Mouse (Mus musculus): ENCODE data around the gene Ppp1r3f. TPM values are rescaled to one million over a fixed set of nuclear protein-coding genes. Genes with fewer than 3 reads are reported as not detected.

Gene Ppp1r3f
- polyA plus RNA-seq, 1 experiment from 2014 or later = 1.2 TPM

GRCm38 (mm10) chrX:7604004-7604403, 29.9 kb upstream of the Ppp1r3f start:
- Histone ChIP-seq H3K27me3 (ENCODE audit: control insufficient read depth, insufficient read depth, low read length) (no peaks in the 10 kb centered on the region), H3K4me2 (ENCODE audit: low read depth, low read length) (no peak overlapping the region), H3K9ac (replicated peaks; ENCODE audit: low read length) (no peak overlapping the region), H3K4me3 (ENCODE audit: low read depth, low read length) (no peak overlapping the region), H3K4me1 (ENCODE audit: control insufficient read depth, insufficient read depth, low read length) (no peaks in the 10 kb centered on the region), H3K9me3 (replicated peaks; ENCODE audit: control insufficient read depth, low read length) (no peaks in the 10 kb centered on the region), H3K36me3 (replicated peaks; ENCODE audit: control insufficient read depth, insufficient read depth, low read depth, low read length) (no peaks in the 10 kb centered on the region), H3K27ac (replicated peaks; ENCODE audit: low read depth, low read length) (no peak overlapping the region)
- DNase-seq (ENCODE audit: low spot score) (no peak), ATAC-seq (replicated peaks; ENCODE audit: insufficient number of reproducible peaks, low FRiP score, low TSS enrichment, low read depth) (no peak)
- WGBS = 93% methylated on average over 7 of the region's 7 CpGs

DNA sequence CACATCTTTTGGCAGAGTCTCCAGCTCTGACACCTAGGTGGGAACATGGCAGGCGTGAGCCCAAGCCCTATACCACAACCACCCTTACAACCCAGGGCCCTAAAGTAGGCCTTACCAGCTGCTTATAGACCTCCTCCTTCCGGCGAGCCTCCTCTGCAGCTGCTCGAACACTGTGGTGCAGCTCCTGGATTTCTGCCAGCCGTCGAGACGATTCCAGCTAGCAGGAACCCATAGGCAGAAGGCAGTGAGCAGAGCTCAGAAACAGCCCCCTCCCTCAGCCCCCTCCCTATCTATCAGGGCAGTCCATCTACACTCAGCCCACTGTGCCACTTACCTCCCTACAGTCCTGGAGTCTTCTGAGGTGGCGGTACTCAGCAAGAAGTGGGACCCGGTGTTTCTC, 21.3 kb upstream of the Ppp1r3f start:
- Histone ChIP-seq H3K4me2 (ENCODE audit: low read depth, low read length) (no peak overlapping the region), H3K27ac (replicated peaks; ENCODE audit: low read depth, low read length) (no peak overlapping the region), H3K4me3 (ENCODE audit: low read depth, low read length) (no peak overlapping the region), H3K27me3 (ENCODE audit: control insufficient read depth, insufficient read depth, low read length) (no peaks in the 10 kb centered on the region), H3K36me3 (replicated peaks; ENCODE audit: control insufficient read depth, insufficient read depth, low read depth, low read length) (no peaks in the 10 kb centered on the region), H3K4me1 (ENCODE audit: control insufficient read depth, insufficient read depth, low read length) (no peaks in the 10 kb centered on the region), H3K9ac (replicated peaks; ENCODE audit: low read length) (no peak overlapping the region), H3K9me3 (replicated peaks; ENCODE audit: control insufficient read depth, low read length) (no peaks in the 10 kb centered on the region)
- ATAC-seq (replicated peaks; ENCODE audit: insufficient number of reproducible peaks, low FRiP score, low TSS enrichment, low read depth) (no peak), DNase-seq (ENCODE audit: low spot score) (no peak)
- 94% methylated on average over 6 of the region's 9 CpGs for WGBS

DNA sequence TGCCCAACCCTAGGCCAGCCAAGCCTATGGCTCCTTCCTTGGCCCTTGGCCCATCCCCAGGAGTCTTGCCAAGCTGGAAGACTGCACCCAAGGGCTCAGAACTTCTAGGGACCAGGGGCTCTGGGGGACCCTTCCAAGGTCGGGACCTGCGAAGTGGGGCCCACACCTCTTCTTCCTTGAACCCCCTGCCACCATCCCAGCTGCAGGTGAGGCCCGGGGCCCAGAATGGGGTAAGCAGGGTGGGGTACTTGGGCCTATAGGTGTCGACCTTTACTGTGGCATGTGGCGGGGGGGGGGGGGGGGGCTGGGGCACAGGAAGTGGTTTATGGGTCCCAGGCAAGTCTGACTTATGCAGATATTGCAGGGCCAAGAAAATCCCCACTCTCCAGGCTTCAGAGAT, 12.3 kb upstream of the Ppp1r3f start:
- H3K36me3 ChIP-seq (replicated peaks; ENCODE audit: control insufficient read depth, insufficient read depth, low read depth, low read length) = no peaks in the 10 kb centered on the region
- 82% methylated on average over 2 of the region's 5 CpGs for WGBS
- no peaks in the 10 kb centered on the region for H3K4me1 ChIP-seq (ENCODE audit: control insufficient read depth, insufficient read depth, low read length)
- H3K9me3 ChIP-seq (replicated peaks; ENCODE audit: control insufficient read depth, low read length) = no peaks in the 10 kb centered on the region
- DNase-seq (ENCODE audit: low spot score) (no peak), ATAC-seq (replicated peaks; ENCODE audit: insufficient number of reproducible peaks, low FRiP score, low TSS enrichment, low read depth) (no peak)
- no peaks in the 10 kb centered on the region for H3K27me3 ChIP-seq (ENCODE audit: control insufficient read depth, insufficient read depth, low read length)
- H3K27ac ChIP-seq (replicated peaks; ENCODE audit: low read depth, low read length) = no peak overlapping the region
- H3K4me2 ChIP-seq (ENCODE audit: low read depth, low read length) = no peak overlapping the region
- no peak overlapping the region for H3K4me3 ChIP-seq (ENCODE audit: low read depth, low read length)
- H3K9ac ChIP-seq (replicated peaks; ENCODE audit: low read length) = no peak overlapping the region

DNA sequence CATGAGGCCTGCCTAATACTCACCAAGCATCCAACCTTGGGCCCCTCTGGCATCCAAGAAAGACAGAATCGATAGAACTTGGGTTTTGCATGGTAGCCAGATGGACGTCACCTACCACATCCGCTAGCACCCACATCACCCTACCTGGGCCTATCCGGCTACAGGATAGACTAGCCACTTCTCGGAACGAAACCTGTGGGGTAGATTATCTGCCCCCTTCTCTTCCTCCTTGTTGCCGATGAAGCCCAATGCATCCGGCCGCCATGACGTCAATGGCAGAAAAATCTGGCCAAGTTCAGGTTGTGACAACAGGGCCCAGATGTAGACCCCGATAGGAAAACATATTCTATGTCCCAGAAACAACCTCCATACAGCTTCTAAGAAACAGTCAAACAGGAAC, 9.8 kb upstream of the Ppp1r3f start:
- Histone ChIP-seq H3K4me2 (ENCODE audit: low read depth, low read length) (no peak overlapping the region), H3K27ac (replicated peaks; ENCODE audit: low read depth, low read length) (no peak overlapping the region), H3K9ac (replicated peaks; ENCODE audit: low read length) (no peak overlapping the region), H3K4me3 (ENCODE audit: low read depth, low read length) (no peak overlapping the region), H3K36me3 (replicated peaks; ENCODE audit: control insufficient read depth, insufficient read depth, low read depth, low read length) (no peaks in the 10 kb centered on the region), H3K4me1 (ENCODE audit: control insufficient read depth, insufficient read depth, low read length) (no peaks in the 10 kb centered on the region), H3K9me3 (replicated peaks; ENCODE audit: control insufficient read depth, low read length) (no peaks in the 10 kb centered on the region), H3K27me3 (ENCODE audit: control insufficient read depth, insufficient read depth, low read length) (no peaks in the 10 kb centered on the region)
- WGBS = 91% methylated on average over 10 of the region's 11 CpGs
- DNase-seq (ENCODE audit: low spot score) (no peak), ATAC-seq (replicated peaks; ENCODE audit: insufficient number of reproducible peaks, low FRiP score, low TSS enrichment, low read depth) (no peak)

- DNase-seq (ENCODE audit: low spot score) (no peak), ATAC-seq (replicated peaks; ENCODE audit: insufficient number of reproducible peaks, low FRiP score, low TSS enrichment, low read depth) (no peak)
- Histone ChIP-seq H3K4me1 (ENCODE audit: control insufficient read depth, insufficient read depth, low read length) (no peaks in the 10 kb centered on the region), H3K9me3 (replicated peaks; ENCODE audit: control insufficient read depth, low read length) (no peaks in the 10 kb centered on the region), H3K36me3 (replicated peaks; ENCODE audit: control insufficient read depth, insufficient read depth, low read depth, low read length) (no peaks in the 10 kb centered on the region), H3K4me2 (ENCODE audit: low read depth, low read length) (no peak overlapping the region), H3K9ac (replicated peaks; ENCODE audit: low read length) (no peak overlapping the region), H3K27me3 (ENCODE audit: control insufficient read depth, insufficient read depth, low read length) (no peaks in the 10 kb centered on the region), H3K4me3 (ENCODE audit: low read depth, low read length) (no peak overlapping the region), H3K27ac (replicated peaks; ENCODE audit: low read depth, low read length) (no peak overlapping the region)
- WGBS = 82% methylated on average over 2 of the region's 2 CpGs
These were observed 7.1 kb upstream of the Ppp1r3f start for GRCm38 (mm10) chrX:7581151-7581550.

GRCm38 (mm10) chrX:7574885-7575231, 775 bp upstream of the Ppp1r3f start:
- H3K36me3 ChIP-seq (replicated peaks; ENCODE audit: control insufficient read depth, insufficient read depth, low read depth, low read length) = no peaks in the 10 kb centered on the region
- DNase-seq (ENCODE audit: low spot score) = no peak
- H3K9me3 ChIP-seq (replicated peaks; ENCODE audit: control insufficient read depth, low read length) = no peaks in the 10 kb centered on the region
- ATAC-seq (replicated peaks; ENCODE audit: insufficient number of reproducible peaks, low FRiP score, low TSS enrichment, low read depth) = no peak
- H3K27me3 ChIP-seq (ENCODE audit: control insufficient read depth, insufficient read depth, low read length) = no peaks in the 10 kb centered on the region
- no peak overlapping the region for H3K27ac ChIP-seq (replicated peaks; ENCODE audit: low read depth, low read length)
- peak overlapping the region; percentile 59 for H3K4me3 ChIP-seq (ENCODE audit: low read depth, low read length)
- H3K4me1 ChIP-seq (ENCODE audit: control insufficient read depth, insufficient read depth, low read length) = no peaks in the 10 kb centered on the region
- no peak overlapping the region for H3K9ac ChIP-seq (replicated peaks; ENCODE audit: low read length)
- H3K4me2 ChIP-seq (ENCODE audit: low read depth, low read length) = peak overlapping the region; percentile 33
- 23% methylated on average over 6 of the region's 6 CpGs for WGBS

DNA sequence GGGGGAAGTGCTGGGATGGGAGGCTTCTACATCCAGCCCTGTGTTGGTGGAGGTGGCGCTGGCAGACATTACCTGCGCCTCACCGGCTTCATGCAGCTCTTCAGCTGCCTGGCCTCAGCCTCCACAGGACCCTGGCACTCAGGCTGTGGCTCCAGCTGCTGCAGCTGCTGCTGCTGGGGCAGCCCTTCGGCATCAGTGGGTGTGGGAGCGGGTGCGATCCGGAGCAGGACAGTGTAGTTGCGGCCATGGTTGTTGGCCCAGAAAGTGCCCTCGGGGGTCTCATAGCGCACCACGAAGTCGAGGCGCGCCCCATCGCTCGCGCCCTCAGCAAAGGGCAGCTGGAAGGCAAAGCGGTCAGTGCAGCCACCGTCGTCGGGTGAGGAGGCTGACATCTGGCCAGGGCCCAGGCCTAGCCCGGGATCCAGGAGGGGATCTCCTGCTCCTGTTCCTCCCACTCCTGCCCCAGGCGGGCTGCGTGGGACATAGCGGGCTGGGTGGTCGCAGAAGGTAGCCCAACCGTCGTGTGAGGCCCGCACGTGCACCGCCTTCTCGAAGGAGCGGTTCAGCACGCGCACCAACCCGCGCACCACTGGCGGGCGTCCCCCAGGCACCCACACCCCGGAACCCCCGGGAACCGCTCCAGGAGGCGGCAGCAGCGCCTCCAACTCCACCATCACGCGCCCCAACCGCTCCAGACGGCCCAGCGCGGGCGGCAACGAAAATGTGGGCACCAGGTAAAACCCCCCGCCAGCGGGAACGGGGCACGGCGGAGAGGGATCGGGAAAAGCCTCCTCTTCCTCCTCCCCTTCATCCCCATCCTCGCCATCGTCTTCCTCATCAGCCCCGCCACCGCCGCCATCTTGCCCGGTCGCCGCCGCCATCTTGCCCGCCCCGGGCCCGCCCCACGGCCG, 652 bp downstream of the Ppp1r3f start, which contains the start of gene Foxp3:
Gene Foxp3 (plus strand): TSS at position 469 of the 911 bp plus-strand sequence.
- Histone ChIP-seq H3K36me3 (replicated peaks; ENCODE audit: control insufficient read depth, insufficient read depth, low read depth, low read length) (no peaks in the 10 kb centered on the region), H3K27me3 (ENCODE audit: control insufficient read depth, insufficient read depth, low read length) (no peaks in the 10 kb centered on the region), H3K4me2 (ENCODE audit: low read depth, low read length) (peak within 1 kb of the TSS; percentile 67), H3K27ac (replicated peaks; ENCODE audit: low read depth, low read length) (peak within 1 kb of the TSS; percentile 41; the same call in 1 of the 2 replicates), H3K9ac (replicated peaks; ENCODE audit: low read length) (peak within 1 kb of the TSS; percentile 79), H3K4me3 (ENCODE audit: low read depth, low read length) (peak within 1 kb of the TSS; percentile 59), H3K4me1 (ENCODE audit: control insufficient read depth, insufficient read depth, low read length) (no peaks in the 10 kb centered on the region), H3K9me3 (replicated peaks; ENCODE audit: control insufficient read depth, low read length) (no peaks in the 10 kb centered on the region)
- DNase-seq (ENCODE audit: low spot score) = peak; percentile 37
- no peak; the same call in 1 of the 2 replicates for ATAC-seq (replicated peaks; ENCODE audit: insufficient number of reproducible peaks, low FRiP score, low TSS enrichment, low read depth)
- WGBS = 33% methylated on average over 52 of the region's 72 CpGs

GRCm38 (mm10) chrX:7572466-7572865, 1.6 kb downstream of the Ppp1r3f start:
- 85% methylated on average over 10 of the region's 10 CpGs for WGBS
- Histone ChIP-seq H3K27me3 (ENCODE audit: control insufficient read depth, insufficient read depth, low read length) (no peaks in the 10 kb centered on the region), H3K4me2 (ENCODE audit: low read depth, low read length) (no peak overlapping the region)

More at GRCm38 (mm10) chrX:7572466-7572865, 1.6 kb downstream of the Ppp1r3f start:
- no peaks in the 10 kb centered on the region for H3K9me3 ChIP-seq (replicated peaks; ENCODE audit: control insufficient read depth, low read length)
- no peak overlapping the region for H3K9ac ChIP-seq (replicated peaks; ENCODE audit: low read length)
- ATAC-seq (replicated peaks; ENCODE audit: insufficient number of reproducible peaks, low FRiP score, low TSS enrichment, low read depth) = no peak
- H3K27ac ChIP-seq (replicated peaks; ENCODE audit: low read depth, low read length) = no peak overlapping the region
- H3K4me1 ChIP-seq (ENCODE audit: control insufficient read depth, insufficient read depth, low read length) = no peaks in the 10 kb centered on the region
- no peak for DNase-seq (ENCODE audit: low spot score)
- no peak overlapping the region for H3K4me3 ChIP-seq (ENCODE audit: low read depth, low read length)
- H3K36me3 ChIP-seq (replicated peaks; ENCODE audit: control insufficient read depth, insufficient read depth, low read depth, low read length) = no peaks in the 10 kb centered on the region

All from embryonic facial prominence, embryonic 11.5 days (tissue).